Mouse (Mus musculus) hindbrain, postnatal 0 days (tissue): ENCODE measurements around the gene 4930502E18Rik. TPM values are rescaled to one million over a fixed set of nuclear protein-coding genes. Genes with fewer than 3 reads are reported as not detected.
"Not testable (repeated sequence)": the region's sequence is repeated elsewhere in the genome, so short reads cannot be mapped to it uniquely, and the experiment has no call there.

ENCODE experiments used
- ATAC-seq: fragments of 200-750 bp; cut with Nextera tagmentation; 2 replicates; pipeline ENCODE4 v1.8.0; 2017; ENCODE audit warnings: mild to moderate bottlenecking, moderate TSS enrichment, moderate library complexity
- DNase-seq: peaks from one replicate; pipeline ENCODE4 v3.0.0-alpha.2; 2015; ENCODE audit warnings: low spot score
- H3K27ac ChIP-seq: fragments of 300-500 bp; sonication (generic); 2 replicates; pipeline ENCODE4 v1.5.1; 2014; ENCODE audit warnings: mild to moderate bottlenecking
- H3K27me3 ChIP-seq: fragments of 300-500 bp; sonication (generic); 2 replicates; pipeline ENCODE4 v1.6.1; 2014; ENCODE audit warnings: low read length, mixed read lengths; ENCODE audit not compliant: insufficient read depth
- H3K36me3 ChIP-seq: fragments of 300-500 bp; sonication (generic); 2 replicates; pipeline ENCODE4 v1.6.1; 2014; ENCODE audit warnings: low read length, mixed read lengths; ENCODE audit not compliant: insufficient read depth
- H3K4me1 ChIP-seq: fragments of 300-500 bp; sonication (generic); 2 replicates; pipeline ENCODE4 v1.6.1; 2014; ENCODE audit warnings: antibody characterized with exemption, low read length, mixed read lengths; ENCODE audit not compliant: insufficient read depth
- H3K4me2 ChIP-seq: fragments of 300-500 bp; sonication (generic); 2 replicates; pipeline ENCODE4 v1.6.1; 2014; ENCODE audit warnings: low read depth, mild to moderate bottlenecking, low read length, moderate library complexity, mixed read lengths
- H3K4me3 ChIP-seq: fragments of 300-500 bp; sonication (generic); 2 replicates; pipeline ENCODE4 v1.5.1; 2014; ENCODE audit warnings: low read length
- H3K9ac ChIP-seq: fragments of 300-500 bp; sonication (generic); replicated peaks from 2 replicates; pipeline ENCODE4 v1.6.1; 2014; ENCODE audit warnings: mild to moderate bottlenecking, low read length, moderate library complexity, mixed read lengths
- H3K9me3 ChIP-seq: fragments of 300-500 bp; sonication (generic); 2 replicates; pipeline ENCODE4 v1.6.1; 2016; ENCODE audit warnings: low read length, mixed read lengths
- CTCF ChIP-seq: IDR thresholded peaks from 2 replicates; pipeline ENCODE4 v1.5.1; 2016; ENCODE audit warnings: antibody characterized with exemption, control low read depth, low read depth
- WGBS: fragments of 180-500 bp; shearing (Covaris S2); extraction: QIAGEN DNeasy Blood & Tissue Kit; methylation state at CpG from one replicate; pipeline ENCODE4 v1.1.7; 2014; 5-methylcytosine and 5-hydroxymethylcytosine counted together
- polyA plus RNA-seq: library from polyadenylated mRNA; unstranded; fragments of >200 nt; fragmentation: Nextera tagmentation; extraction: Ambion mirVana; gene quantifications from 2 replicates; pipeline ENCODE4 v1.2.1, GENCODE M21; 2015
- total RNA-seq: library from RNA; depleted of rRNA; stranded (reverse); fragments of >200 nt; gene quantifications from 2 replicates; pipeline ENCODE4 v1.2.3, GENCODE M21; 2014; rRNA removed

Gene 4930502E18Rik
- not detected in 2 replicates for total RNA-seq
- polyA plus RNA-seq, result 0.55 and 0.66 TPM in 2 replicates

DNA sequence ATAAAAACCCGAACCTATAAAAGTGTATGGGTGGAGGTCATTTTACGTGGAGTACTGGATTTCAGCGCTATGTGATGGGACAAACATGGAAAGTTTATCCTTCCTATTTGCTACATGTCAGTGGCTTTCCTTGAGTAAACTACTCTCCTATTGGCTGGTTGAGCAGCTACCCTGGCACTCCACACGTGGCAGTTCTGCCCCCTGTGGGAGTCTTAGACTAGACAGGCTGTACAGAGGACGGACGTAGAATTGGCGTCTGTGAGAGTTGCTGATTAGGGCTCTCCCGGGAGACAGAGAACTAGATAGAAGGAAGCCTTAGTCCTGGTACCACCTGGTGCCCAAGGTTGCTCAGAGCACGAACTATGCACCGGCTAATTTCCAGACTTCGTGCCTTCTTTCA, at the start of gene 4930502E18Rik:
TSS of gene 4930502E18Rik (plus strand) at position 231 of the 400 bp plus-strand sequence.
- 78% methylated on average over 11 of the region's 11 CpGs for WGBS
- Histone ChIP-seq H3K9ac (no peak within 1 kb of the TSS), H3K4me3 (no peak within 1 kb of the TSS)

GRCm38 (mm10) chrX:53676943-53677342, 47.7 kb upstream of the 4930502E18Rik start:
- H3K9ac ChIP-seq, ATAC-seq, H3K27me3 ChIP-seq, H3K36me3 ChIP-seq, H3K4me2 ChIP-seq, DNase-seq, H3K4me1 ChIP-seq, H3K9me3 ChIP-seq, H3K4me3 ChIP-seq, H3K27ac ChIP-seq: not testable (repeated sequence)
- WGBS, result 27% methylated on average over 2 of the region's 2 CpGs
- TF ChIP-seq CTCF, result peak; percentile 59

More for the DNA sequence above, at the start of gene 4930502E18Rik:
- no peak for DNase-seq
- Histone ChIP-seq H3K27me3 (no peaks in the 10 kb centered on the region), H3K36me3 (no peaks in the 10 kb centered on the region), H3K4me2 (no peak within 1 kb of the TSS), H3K9me3 (no peaks in the 10 kb centered on the region), H3K27ac (no peak within 1 kb of the TSS), H3K4me1 (no peaks in the 10 kb centered on the region)
- ATAC-seq, result no peak
- TF ChIP-seq CTCF, result no peak

- H3K4me2 ChIP-seq, H3K36me3 ChIP-seq, H3K4me3 ChIP-seq, H3K9me3 ChIP-seq, H3K27me3 ChIP-seq, H3K9ac ChIP-seq, H3K4me1 ChIP-seq, H3K27ac ChIP-seq, DNase-seq: not testable (repeated sequence)
- WGBS, result 51% methylated on average over 2 of the region's 3 CpGs
- 0 out of 2 replicates have a peak, but pooled peaks have one; percentile 43 for ATAC-seq
These were observed 42.0 kb upstream of the 4930502E18Rik start for GRCm38 (mm10) chrX:53682650-53683049.

DNA sequence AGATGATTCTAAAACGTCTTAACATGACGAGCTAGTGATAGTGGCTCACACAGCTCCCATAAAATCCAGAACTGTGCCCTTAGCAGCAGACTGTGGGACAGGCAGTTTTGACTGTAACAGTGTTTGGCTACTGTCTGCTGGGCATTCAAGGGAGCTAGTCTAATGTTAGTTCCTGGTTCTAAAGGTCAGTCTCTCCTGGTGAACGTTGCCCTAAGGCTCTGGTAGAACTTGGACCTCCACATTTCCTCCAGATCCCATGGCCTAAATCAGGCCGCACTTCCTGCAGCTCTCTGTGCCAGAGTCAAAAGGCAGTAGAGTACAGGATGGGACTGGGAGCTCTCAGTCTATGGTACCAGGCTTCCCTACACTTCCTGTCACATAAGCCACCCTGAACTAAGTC, 40.0 kb upstream of the 4930502E18Rik start:
- H3K4me1 ChIP-seq, ATAC-seq: not testable (repeated sequence)
- WGBS, result 86% methylated on average over 2 of the region's 4 CpGs

DNA sequence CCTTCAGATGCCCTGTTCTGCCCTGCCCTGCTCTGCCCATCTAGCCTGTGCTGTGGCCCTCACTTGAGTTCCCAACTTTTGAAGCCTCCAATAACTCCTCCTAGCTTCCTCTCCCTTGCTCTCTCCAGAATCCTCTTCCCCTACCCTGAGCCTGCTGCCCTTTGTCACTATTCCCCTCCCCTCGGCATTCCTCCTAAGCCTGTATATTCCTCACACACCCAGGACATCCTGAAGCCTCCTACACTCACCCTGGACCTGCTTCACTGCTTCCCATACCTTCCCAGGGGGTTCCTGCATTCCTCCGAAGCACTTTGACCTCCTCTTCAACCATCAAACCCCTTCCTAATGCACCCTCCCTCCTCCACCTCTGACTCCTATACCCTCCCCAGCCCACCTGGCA, 32.6 kb upstream of the 4930502E18Rik start:
- Histone ChIP-seq H3K4me3 (no peak overlapping the region), H3K4me2 (no peak overlapping the region), H3K36me3 (no peaks in the 10 kb centered on the region), H3K4me1 (no peaks in the 10 kb centered on the region), H3K9ac (no peak overlapping the region), H3K9me3 (no peaks in the 10 kb centered on the region), H3K27me3 (no peaks in the 10 kb centered on the region), H3K27ac (no peak overlapping the region)
- WGBS, result 51% methylated on average over 2 of the region's 2 CpGs
- TF ChIP-seq CTCF, result no peak
- ATAC-seq (no peak), DNase-seq (no peak)

More for the DNA sequence above, 40.0 kb upstream of the 4930502E18Rik start:
- H3K4me3 ChIP-seq, H3K9me3 ChIP-seq, H3K27me3 ChIP-seq, DNase-seq, H3K36me3 ChIP-seq, H3K9ac ChIP-seq, H3K4me2 ChIP-seq, H3K27ac ChIP-seq: not testable (repeated sequence)

GRCm38 (mm10) chrX:53693141-53693540, 31.5 kb upstream of the 4930502E18Rik start:
- Histone ChIP-seq H3K4me2 (no peak overlapping the region), H3K36me3 (no peaks in the 10 kb centered on the region), H3K27ac (no peak overlapping the region), H3K27me3 (no peaks in the 10 kb centered on the region), H3K4me1 (no peaks in the 10 kb centered on the region), H3K9ac (no peak overlapping the region), H3K9me3 (no peaks in the 10 kb centered on the region), H3K4me3 (no peak overlapping the region)
- 65% methylated on average over 2 of the region's 2 CpGs for whole genome bisulfite sequencing
- DNase-seq (no peak), ATAC-seq (no peak)
- TF ChIP-seq CTCF, result no peak

GRCm38 (mm10) chrX:53694008-53694777, 30.4 kb upstream of the 4930502E18Rik start:
- Histone ChIP-seq H3K4me1 (no peaks in the 10 kb centered on the region), H3K4me3 (no peak overlapping the region), H3K27me3 (no peaks in the 10 kb centered on the region), H3K9ac (no peak overlapping the region), H3K9me3 (no peaks in the 10 kb centered on the region), H3K36me3 (no peaks in the 10 kb centered on the region), H3K4me2 (no peak overlapping the region), H3K27ac (no peak overlapping the region)
- DNase-seq, result no peak
- no peak for ATAC-seq
- no peak for TF ChIP-seq CTCF
- WGBS, result 86% methylated on average over 9 of the region's 9 CpGs
